Mouse (Mus musculus): ENCODE data around the gene Jup.
"Not testable (repeated sequence)": the region's sequence is repeated elsewhere in the genome, so short reads cannot be mapped to it uniquely, and the experiment has no call there.

The Jup gene

GRCm38 (mm10) chr11:100391081-100391883 lies 6.3 kb downstream of the Jup start:
- no peak for DNase-seq (ENCODE audit: low spot score in 2 of 2)

- no peak for DNase-seq (ENCODE audit: low spot score in 2 of 2)
Observed at GRCm38 (mm10) chr11:100389931-100390445, 7.6 kb downstream of the Jup start.

GRCm38 (mm10) chr11:100388588-100388987 lies 9.0 kb downstream of the Jup start:
- no peak for DNase-seq (ENCODE audit: low spot score in 2 of 2)

GRCm38 (mm10) chr11:100387589-100388375 lies 9.8 kb downstream of the Jup start:
- DNase-seq (ENCODE audit: low spot score in 2 of 2) = no peak

- DNase-seq (ENCODE audit: low spot score in 2 of 2) = no peak
Observed at GRCm38 (mm10) chr11:100387111-100387510, 10.5 kb downstream of the Jup start.

- DNase-seq (ENCODE audit: low spot score in 2 of 2) = no peak
Observed at GRCm38 (mm10) chr11:100386586-100386985, 11.0 kb downstream of the Jup start.

GRCm38 (mm10) chr11:100385016-100385415 lies 12.5 kb downstream of the Jup start:
- no peak for DNase-seq (ENCODE audit: low spot score in 2 of 2)

GRCm38 (mm10) chr11:100382682-100383081 lies 14.9 kb downstream of the Jup start:
- DNase-seq (ENCODE audit: low spot score in 2 of 2) = peak in 1 of 2 experiments; percentile 12

- no peak for DNase-seq (ENCODE audit: low spot score in 2 of 2)
Observed at GRCm38 (mm10) chr11:100379311-100379710, 18.3 kb downstream of the Jup start.

- DNase-seq (ENCODE audit: low spot score in 2 of 2) = no peak
Observed at GRCm38 (mm10) chr11:100378446-100378845, 19.1 kb downstream of the Jup start.

GRCm38 (mm10) chr11:100377989-100378388 lies 19.6 kb downstream of the Jup start:
- no peak for DNase-seq (ENCODE audit: low spot score in 2 of 2)

- peak in 1 of 2 experiments; percentile 12 for DNase-seq (ENCODE audit: low spot score in 2 of 2)
Observed at GRCm38 (mm10) chr11:100376746-100377389, 20.7 kb downstream of the Jup start.

- DNase-seq (ENCODE audit: low spot score in 2 of 2) = no peak
Observed at GRCm38 (mm10) chr11:100376005-100376404, 21.6 kb downstream of the Jup start.

GRCm38 (mm10) chr11:100375127-100375526 lies 22.4 kb downstream of the Jup start:
- no peak for DNase-seq (ENCODE audit: low spot score in 2 of 2)

GRCm38 (mm10) chr11:100371981-100372558 lies 25.5 kb downstream of the Jup start:
- no peak for DNase-seq (ENCODE audit: low spot score in 2 of 2)

GRCm38 (mm10) chr11:100369822-100370221 lies 27.7 kb downstream of the Jup start:
- DNase-seq (ENCODE audit: low spot score in 2 of 2) = no peak

GRCm38 (mm10) chr11:100369145-100369544 lies 28.4 kb downstream of the Jup start:
- no peak for DNase-seq (ENCODE audit: low spot score in 2 of 2)

GRCm38 (mm10) chr11:100362979-100363562 lies 34.5 kb downstream of the Jup start:
- peak; percentile 53 to 79 for DNase-seq (ENCODE audit: low spot score in 2 of 2)

GRCm38 (mm10) chr11:100362209-100362978 lies 35.2 kb downstream of the Jup start:
- DNase-seq (ENCODE audit: low spot score in 2 of 2) = peak; percentile 72 to 90

GRCm38 (mm10) chr11:100361059-100361458 lies 36.5 kb downstream of the Jup start:
- not testable (repeated sequence) for DNase-seq (ENCODE audit: low spot score in 2 of 2)

GRCm38 (mm10) chr11:100360175-100360574 lies 37.4 kb downstream of the Jup start:
- no peak for DNase-seq (ENCODE audit: low spot score in 2 of 2)
